Mouse (Mus musculus): Measurements from ENCODE around the gene Mroh7. TPM values are rescaled to one million over a fixed set of nuclear protein-coding genes. Genes with fewer than 3 reads are reported as not detected.

The Mroh7 gene
- total RNA-seq, 2 experiments from 2014 or later = 2.1 to 2.2 TPM

DNA sequence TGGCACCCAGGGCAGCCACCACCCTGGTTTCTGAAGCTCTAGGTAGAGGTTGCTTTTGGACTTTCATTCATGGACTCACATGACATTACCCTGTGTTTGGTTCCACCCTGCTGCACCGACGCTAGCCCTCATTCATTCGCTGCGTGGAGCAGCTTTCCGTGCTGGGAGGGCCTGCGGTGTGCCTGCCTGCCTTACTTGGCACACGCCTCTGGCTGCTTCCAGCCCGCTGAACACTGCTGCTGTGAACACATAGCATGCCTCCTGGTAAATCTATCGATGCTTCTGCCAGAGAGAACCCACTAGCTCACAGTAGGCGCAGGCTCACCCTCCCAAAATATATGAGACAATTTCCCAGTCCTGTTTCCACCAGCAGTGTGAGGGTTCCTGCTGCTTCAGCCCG is 26.3 kb downstream of the Mroh7 start:
- peak; percentile 65 to 80 for DNase-seq (ENCODE audit: low spot score in 2 of 2)
- intact Hi-C loops (cut with DNase I) = no loop called here

GRCm38 (mm10) chr4:106703956-106704355 is 26.8 kb downstream of the Mroh7 start:
- no peak for DNase-seq (ENCODE audit: low spot score in 2 of 2)
- intact Hi-C loops (cut with DNase I) = no loop called here

DNA sequence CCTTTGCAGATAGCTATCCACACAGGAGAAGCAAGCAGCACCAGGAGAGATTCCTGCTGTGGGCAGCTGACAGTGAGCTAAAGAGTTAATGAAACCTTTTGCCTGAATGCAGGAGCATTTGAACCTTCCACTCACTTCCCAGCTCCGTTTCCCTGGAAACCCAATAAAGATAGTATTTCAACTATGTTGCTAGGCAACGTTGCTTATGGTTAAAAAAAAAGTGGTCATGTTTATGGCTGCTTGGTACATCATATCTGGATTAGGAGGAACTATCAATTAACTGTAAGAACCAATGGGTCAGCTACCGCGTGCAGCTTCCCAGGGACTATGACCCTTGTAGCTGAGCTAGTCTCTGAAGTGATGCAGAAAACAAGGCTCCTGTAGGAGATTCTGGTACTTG is 29.9 kb downstream of the Mroh7 start:
- intact Hi-C loops (cut with DNase I) = no loop called here
- peak; percentile 17 to 47 for DNase-seq (ENCODE audit: low spot score in 2 of 2)

GRCm38 (mm10) chr4:106699989-106700388 is 30.7 kb downstream of the Mroh7 start:
- intact Hi-C loops (cut with DNase I) = no loop called here
- peak; percentile 24 to 54 for DNase-seq (ENCODE audit: low spot score in 2 of 2)

- DNase-seq (ENCODE audit: low spot score in 2 of 2) = no peak
- intact Hi-C loops (cut with DNase I) = no loop called here
Measured at GRCm38 (mm10) chr4:106693841-106694430, 36.8 kb downstream of the Mroh7 start.

- no peak for DNase-seq (ENCODE audit: low spot score in 2 of 2)
- intact Hi-C loops (cut with DNase I) = no loop called here
Measured at GRCm38 (mm10) chr4:106688636-106689296, 42.0 kb downstream of the Mroh7 start.

GRCm38 (mm10) chr4:106680955-106681354 is 49.8 kb downstream of the Mroh7 start:
- DNase-seq (ENCODE audit: low spot score in 2 of 2) = no peak

DNA sequence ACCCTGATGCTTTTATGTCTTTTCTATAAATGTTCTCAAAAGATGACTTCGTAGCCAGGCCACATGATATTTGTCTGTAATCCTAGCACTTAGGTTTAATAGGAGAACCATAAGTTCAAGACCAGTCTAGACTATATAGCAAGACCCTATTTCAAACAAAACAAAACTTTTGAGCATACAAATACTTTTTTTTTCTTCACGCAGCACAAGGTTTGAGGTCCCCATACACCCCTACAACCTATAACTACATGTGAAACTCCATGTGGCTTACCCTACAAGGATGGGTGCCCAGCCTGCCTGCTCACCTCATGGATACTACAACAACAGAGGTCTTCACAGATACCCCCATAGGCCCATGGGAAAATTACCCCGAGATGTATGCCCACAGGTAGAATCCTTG is 51.6 kb downstream of the Mroh7 start:
- no peak for DNase-seq (ENCODE audit: low spot score in 2 of 2)
- intact Hi-C loops (cut with DNase I) = no loop called here

More at GRCm38 (mm10) chr4:106680955-106681354, 49.8 kb downstream of the Mroh7 start:
- intact Hi-C loops (cut with DNase I) = no loop called here

DNA sequence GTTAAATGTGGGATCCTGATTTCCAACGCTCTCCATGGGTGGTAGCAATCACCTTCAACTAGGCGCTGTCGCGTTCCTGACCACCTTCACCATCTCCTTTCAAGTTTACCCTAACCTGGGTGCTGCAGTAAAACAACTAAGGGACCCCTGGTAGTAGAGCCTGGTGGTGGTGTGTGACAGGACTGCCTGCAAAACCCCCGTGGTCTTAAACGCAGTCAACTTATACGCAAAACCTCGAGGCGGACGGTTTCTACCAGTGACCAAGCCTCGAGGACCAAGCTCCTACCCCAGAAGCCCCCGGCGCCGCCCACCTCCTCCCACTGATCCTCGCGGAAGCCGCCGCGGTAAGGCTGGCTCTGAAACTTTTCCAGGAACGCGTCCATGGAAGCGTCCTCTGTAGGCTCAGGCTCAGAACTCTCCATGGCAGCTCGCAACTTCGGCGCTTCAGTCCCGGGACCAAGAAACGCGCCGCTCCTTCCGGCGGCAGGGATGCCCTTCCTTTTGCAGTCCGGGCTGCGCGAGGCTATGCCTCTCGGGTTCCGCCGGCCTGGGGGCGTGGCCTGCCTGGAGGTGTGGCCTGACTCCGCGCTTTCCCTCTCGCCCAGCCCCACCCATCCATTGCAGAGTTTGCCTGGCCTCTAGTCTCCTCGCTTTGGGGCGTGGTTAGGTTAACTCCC is 52.1 kb downstream of the Mroh7 start, which contains the start of gene Ttc4:
Gene Ttc4, minus strand, starts transcription at position 503 of the 677 bp plus-strand sequence.
- intact Hi-C loops (cut with DNase I) = no loop called here

GRCm38 (mm10) chr4:106676749-106677148 is 54.0 kb downstream of the Mroh7 start:
- no peak for DNase-seq (ENCODE audit: low spot score in 2 of 2)
- intact Hi-C loops (cut with DNase I) = no loop called here

More for the DNA sequence above, 52.1 kb downstream of the Mroh7 start, which contains the start of gene Ttc4:
- DNase-seq (ENCODE audit: low spot score in 2 of 2) = peak; percentile 83 to 90

DNA sequence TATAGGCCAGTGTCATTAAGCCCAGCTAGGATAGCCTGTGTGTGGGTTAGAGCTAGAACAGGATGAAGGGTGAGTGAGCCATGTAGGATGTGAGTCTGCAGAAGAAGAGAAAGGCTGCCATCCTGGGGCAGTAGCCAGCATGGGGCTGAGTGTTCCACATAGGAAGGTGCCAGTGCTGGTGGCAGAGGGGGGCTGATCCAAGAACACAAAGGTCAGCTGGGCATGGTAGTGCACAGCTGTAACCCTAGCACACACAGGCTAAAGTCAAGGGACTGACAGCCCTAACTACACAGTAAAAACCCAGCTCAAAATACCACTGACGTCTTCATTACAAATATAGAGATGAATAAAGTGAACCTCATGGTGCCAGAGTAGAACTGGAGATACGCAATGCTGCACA is 64.2 kb downstream of the Mroh7 start:
- no peak for DNase-seq (ENCODE audit: low spot score in 2 of 2)
- intact Hi-C loops (cut with DNase I) = no loop called here

- intact Hi-C loops (cut with DNase I) = no loop called here
- no peak for DNase-seq (ENCODE audit: low spot score in 2 of 2)
Measured at GRCm38 (mm10) chr4:106665673-106666072, 65.1 kb downstream of the Mroh7 start.

GRCm38 (mm10) chr4:106665269-106665668 is 65.5 kb downstream of the Mroh7 start:
- intact Hi-C loops (cut with DNase I) = no loop called here

DNA sequence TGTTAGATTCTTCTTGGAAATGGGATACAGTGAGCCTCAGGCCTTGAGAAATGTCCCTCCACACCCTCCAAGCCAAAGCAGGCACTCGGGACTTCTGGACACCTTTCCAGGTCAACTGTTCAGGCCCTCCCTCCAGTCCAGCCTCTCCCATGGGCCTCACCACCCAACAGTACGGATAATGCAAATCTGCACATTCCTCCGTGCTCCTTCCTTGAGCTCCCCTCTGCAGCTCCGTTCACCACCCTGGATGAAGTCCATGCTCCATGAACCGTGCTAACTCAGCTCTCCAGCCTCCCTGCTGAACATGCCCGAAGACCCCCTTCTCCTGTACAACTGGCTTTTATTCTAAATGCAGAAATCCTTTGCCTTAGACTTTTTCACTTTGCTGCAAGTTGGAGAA is 66.0 kb downstream of the Mroh7 start:
- intact Hi-C loops (cut with DNase I) = no loop called here
- DNase-seq (ENCODE audit: low spot score in 2 of 2) = no peak

More at GRCm38 (mm10) chr4:106665269-106665668, 65.5 kb downstream of the Mroh7 start:
- DNase-seq (ENCODE audit: low spot score in 2 of 2) = no peak

GRCm38 (mm10) chr4:106663956-106664470 is 66.7 kb downstream of the Mroh7 start:
- no peak for DNase-seq (ENCODE audit: low spot score in 2 of 2)
- intact Hi-C loops (cut with DNase I) = no loop called here

DNA sequence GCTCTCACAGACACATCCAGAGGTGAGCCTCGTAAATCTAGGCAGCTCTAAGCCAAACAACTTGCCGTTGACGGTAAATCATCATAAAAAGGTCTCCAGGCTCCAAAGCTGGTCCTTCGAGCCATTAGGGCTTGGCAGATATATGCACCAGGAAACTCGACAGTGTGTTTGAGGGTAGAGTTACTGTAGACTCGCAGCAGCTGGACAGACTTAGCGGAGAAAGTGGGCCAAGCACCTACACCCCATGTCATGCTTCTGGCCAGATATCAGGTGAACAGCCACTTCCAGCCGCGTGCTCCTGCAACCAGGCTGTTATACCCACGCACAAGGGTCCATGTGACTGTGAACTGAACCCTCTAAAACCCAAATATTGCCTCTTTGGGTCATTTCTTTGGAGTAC is 75.0 kb downstream of the Mroh7 start:
- no peak for DNase-seq (ENCODE audit: low spot score in 2 of 2)

DNA sequence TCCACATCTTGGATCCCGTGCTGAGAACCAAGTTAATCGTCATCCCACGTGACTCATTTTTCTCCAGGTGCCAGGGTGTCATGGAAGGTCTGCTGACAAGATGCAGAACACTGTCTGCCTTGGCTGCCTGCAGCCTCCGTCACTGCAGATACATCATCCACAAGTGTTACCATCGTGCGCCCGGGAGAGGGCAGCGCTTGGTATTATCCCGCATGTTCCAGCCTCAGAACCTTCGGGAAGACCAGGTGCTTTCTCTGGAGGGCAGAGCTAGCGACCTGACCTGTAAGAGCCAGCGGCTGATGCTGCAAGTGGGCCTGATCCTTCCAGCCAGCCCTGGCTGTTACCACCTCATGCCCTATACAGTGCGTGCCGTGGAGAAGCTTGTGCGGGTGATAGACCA is 77.7 kb downstream of the Mroh7 start:
- intact Hi-C loops (cut with DNase I) = no loop called here
- DNase-seq (ENCODE audit: low spot score in 2 of 2) = no peak

More for the DNA sequence above, 75.0 kb downstream of the Mroh7 start:
- intact Hi-C loops (cut with DNase I) = no loop called here

- no peak for DNase-seq (ENCODE audit: low spot score in 2 of 2)
- intact Hi-C loops (cut with DNase I) = no loop called here
Measured at GRCm38 (mm10) chr4:106652546-106652945, 78.2 kb downstream of the Mroh7 start.

GRCm38 (mm10) chr4:106650833-106651527 is 79.7 kb downstream of the Mroh7 start, which contains the start of gene Pars2:
Gene Pars2 (plus strand): TSS chr4:106651069.
- DNase-seq (ENCODE audit: low spot score in 2 of 2) = peak; percentile 98
- intact Hi-C loops (cut with DNase I) = no loop called here

DNA sequence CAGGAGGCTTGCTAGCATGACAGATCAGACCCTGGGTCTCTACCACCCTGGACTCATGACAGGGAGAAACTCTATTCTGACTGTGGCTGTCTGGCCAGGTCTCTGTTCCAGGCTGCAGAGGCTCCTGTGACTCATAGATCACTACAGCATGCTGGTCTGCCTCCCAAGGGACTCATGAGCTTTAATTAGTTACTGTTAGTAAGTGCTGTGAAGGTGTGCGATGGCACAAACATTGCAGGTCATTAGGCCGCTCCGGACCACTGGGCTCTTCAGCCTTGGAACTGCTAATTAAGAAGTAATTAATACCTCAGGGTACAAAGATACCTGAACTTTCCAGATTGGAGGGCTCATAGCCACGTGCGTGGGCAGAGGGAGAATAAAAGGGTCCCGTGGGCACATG is 83.6 kb downstream of the Mroh7 start:
- no peak for DNase-seq (ENCODE audit: low spot score in 2 of 2)
- intact Hi-C loops (cut with DNase I) = no loop called here

All from left cerebral cortex, postnatal 14 days (tissue).